Mouse (Mus musculus): Measurements from ENCODE around the gene Sertad2. TPM values are rescaled to one million over a fixed set of nuclear protein-coding genes. Genes with fewer than 3 reads are reported as not detected.
A peak's percentile ranks its signal among the peaks of the same experiment; 100 is the strongest.

Sertad2 gene
- polyA plus RNA-seq, 2 experiments = 11.6 to 22.5 TPM

- no peak overlapping the region for H3K9ac ChIP-seq (replicated peaks)
- no peak overlapping the region for H3K4me2 ChIP-seq (ENCODE audit: low read depth)
- H3K27me3 ChIP-seq (ENCODE audit: control insufficient read depth, insufficient read depth, low read length) = no peaks in the 10 kb centered on the region
- ATAC-seq (ENCODE audit: insufficient read depth) (no peak), DNase-seq (ENCODE audit: low read depth in 3 of 3, low spot score in 3 of 3) (no peak)
- TF ChIP-seq CTCF (IDR thresholded peaks at IDR 0.05; ENCODE audit: low read depth) (no peak), EP300 (IDR thresholded peaks at IDR 0.05; ENCODE audit: low read depth) (no peak)
- no peak overlapping the region for H3K4me3 ChIP-seq (ENCODE audit: insufficient read depth in 1 of 2, low read depth in 2 of 2, low read length in 2 of 2)
- H3K9me3 ChIP-seq (ENCODE audit: control insufficient read depth, low read length) = no peaks in the 10 kb centered on the region
- H3K36me3 ChIP-seq (replicated peaks; ENCODE audit: control insufficient read depth, insufficient read depth, low read depth) = no peaks in the 10 kb centered on the region
- H3K4me1 ChIP-seq (replicated peaks; ENCODE audit: control insufficient read depth in 2 of 2, insufficient read depth in 2 of 2, low read length in 1 of 2) = peaks cover 20 to 22% of the 10 kb centered on the region in 2 experiments
- 44% methylated on average over 5 of the region's 5 CpGs for WGBS (ENCODE audit: insufficient replicate concordance)
- H3K27ac ChIP-seq = no peak overlapping the region
Measured at GRCm38 (mm10) chr11:20629700-20630099, 86.6 kb downstream of the Sertad2 start.

- Histone ChIP-seq H3K36me3 (replicated peaks; ENCODE audit: control insufficient read depth, insufficient read depth, low read depth) (no peaks in the 10 kb centered on the region), H3K4me1 (replicated peaks; ENCODE audit: control insufficient read depth in 2 of 2, insufficient read depth in 2 of 2, low read length in 1 of 2) (peaks cover 31 to 36% of the 10 kb centered on the region in 2 experiments), H3K4me2 (ENCODE audit: low read depth) (peak overlapping the region; percentile 84), H3K9me3 (ENCODE audit: control insufficient read depth, low read length) (no peaks in the 10 kb centered on the region), H3K27me3 (ENCODE audit: control insufficient read depth, insufficient read depth, low read length) (no peaks in the 10 kb centered on the region), H3K27ac (peak overlapping the region; percentile 96), H3K9ac (replicated peaks) (peak overlapping the region; percentile 74), H3K4me3 (ENCODE audit: insufficient read depth in 1 of 2, low read depth in 2 of 2, low read length in 2 of 2) (peak overlapping the region; percentile 77 to 80)
- WGBS (ENCODE audit: insufficient replicate concordance) = 1% methylated on average over 35 of the region's 36 CpGs
- DNase-seq (ENCODE audit: low read depth in 3 of 3, low spot score in 3 of 3) = peak; percentile 91 to 92 (median 91)
- TF ChIP-seq CTCF (IDR thresholded peaks at IDR 0.05; ENCODE audit: low read depth) = no peak
- no peak for TF ChIP-seq EP300 (IDR thresholded peaks at IDR 0.05; ENCODE audit: low read depth)
- peak; percentile 81 for ATAC-seq (ENCODE audit: insufficient read depth)
Measured at GRCm38 (mm10) chr11:20631026-20631940, 88.2 kb downstream of the Sertad2 start.

- peak; percentile 82 for ATAC-seq (ENCODE audit: insufficient read depth)
- peak; percentile 47 to 58 (median 49) for DNase-seq (ENCODE audit: low read depth in 3 of 3, low spot score in 3 of 3)
- Histone ChIP-seq H3K36me3 (replicated peaks; ENCODE audit: control insufficient read depth, insufficient read depth, low read depth) (no peaks in the 10 kb centered on the region), H3K4me3 (ENCODE audit: insufficient read depth in 1 of 2, low read depth in 2 of 2, low read length in 2 of 2) (peak overlapping the region; percentile 80 to 98), H3K4me2 (ENCODE audit: low read depth) (peak overlapping the region; percentile 81), H3K9ac (replicated peaks) (peak overlapping the region; percentile 95), H3K27ac (peak overlapping the region; percentile 93), H3K27me3 (ENCODE audit: control insufficient read depth, insufficient read depth, low read length) (no peaks in the 10 kb centered on the region), H3K4me1 (replicated peaks; ENCODE audit: control insufficient read depth in 2 of 2, insufficient read depth in 2 of 2, low read length in 1 of 2) (peaks cover 37 to 44% of the 10 kb centered on the region in 2 experiments), H3K9me3 (ENCODE audit: control insufficient read depth, low read length) (no peaks in the 10 kb centered on the region)
- under 1% methylated on average over 57 of the region's 67 CpGs for WGBS (ENCODE audit: insufficient replicate concordance)
- TF ChIP-seq EP300 (IDR thresholded peaks at IDR 0.05; ENCODE audit: low read depth) (no peak; the same call in 1 of the 2 replicates), CTCF (IDR thresholded peaks at IDR 0.05; ENCODE audit: low read depth) (no peak)
Measured at GRCm38 (mm10) chr11:20631941-20632618, 89.0 kb downstream of the Sertad2 start.

- peak overlapping the region; percentile 81 for H3K4me2 ChIP-seq (ENCODE audit: low read depth)
- peak overlapping the region; percentile 95 for H3K9ac ChIP-seq (replicated peaks)
- no peaks in the 10 kb centered on the region for H3K36me3 ChIP-seq (replicated peaks; ENCODE audit: control insufficient read depth, insufficient read depth, low read depth)
- H3K4me1 ChIP-seq (replicated peaks; ENCODE audit: control insufficient read depth in 2 of 2, insufficient read depth in 2 of 2, low read length in 1 of 2) = peaks cover 42 to 48% of the 10 kb centered on the region in 2 experiments
- TF ChIP-seq EP300 (IDR thresholded peaks at IDR 0.05; ENCODE audit: low read depth) (peak; percentile 9; the same call in 1 of the 2 replicates), CTCF (IDR thresholded peaks at IDR 0.05; ENCODE audit: low read depth) (no peak)
- H3K27ac ChIP-seq = peak overlapping the region; percentile 93
- no peaks in the 10 kb centered on the region for H3K9me3 ChIP-seq (ENCODE audit: control insufficient read depth, low read length)
- ATAC-seq (ENCODE audit: insufficient read depth) = peak; percentile 38; the same call in 1 of the 2 replicates
- DNase-seq (ENCODE audit: low read depth in 3 of 3, low spot score in 3 of 3) = peak; percentile 54 to 67 (median 63)
- peak overlapping the region; percentile 80 to 98 for H3K4me3 ChIP-seq (ENCODE audit: insufficient read depth in 1 of 2, low read depth in 2 of 2, low read length in 2 of 2)
- WGBS (ENCODE audit: insufficient replicate concordance) = under 1% methylated on average over 13 of the region's 13 CpGs
- no peaks in the 10 kb centered on the region for H3K27me3 ChIP-seq (ENCODE audit: control insufficient read depth, insufficient read depth, low read length)
Measured at GRCm38 (mm10) chr11:20632619-20632965, 89.5 kb downstream of the Sertad2 start.

GRCm38 (mm10) chr11:20634543-20634942 is 91.5 kb downstream of the Sertad2 start:
- Histone ChIP-seq H3K9ac (replicated peaks) (peak overlapping the region; percentile 61), H3K4me3 (ENCODE audit: insufficient read depth in 1 of 2, low read depth in 2 of 2, low read length in 2 of 2) (peak overlapping the region; percentile 31 to 80; a peak in 3 of 4 replicates)
- TF ChIP-seq CTCF (IDR thresholded peaks at IDR 0.05; ENCODE audit: low read depth) (no peak), EP300 (IDR thresholded peaks at IDR 0.05; ENCODE audit: low read depth) (no peak)

More at GRCm38 (mm10) chr11:20634543-20634942, 91.5 kb downstream of the Sertad2 start:
- no peaks in the 10 kb centered on the region for H3K9me3 ChIP-seq (ENCODE audit: control insufficient read depth, low read length)
- peak overlapping the region; percentile 81 for H3K4me2 ChIP-seq (ENCODE audit: low read depth)
- H3K27me3 ChIP-seq (ENCODE audit: control insufficient read depth, insufficient read depth, low read length) = no peaks in the 10 kb centered on the region
- peaks cover 49 to 52% of the 10 kb centered on the region in 2 experiments for H3K4me1 ChIP-seq (replicated peaks; ENCODE audit: control insufficient read depth in 2 of 2, insufficient read depth in 2 of 2, low read length in 1 of 2)
- ATAC-seq (ENCODE audit: insufficient read depth) (no peak), DNase-seq (ENCODE audit: low read depth in 3 of 3, low spot score in 3 of 3) (no peak)
- peak overlapping the region; percentile 76 for H3K27ac ChIP-seq
- WGBS (ENCODE audit: insufficient replicate concordance) = 33% methylated on average over 1 of the region's 1 CpGs
- H3K36me3 ChIP-seq (replicated peaks; ENCODE audit: control insufficient read depth, insufficient read depth, low read depth) = no peaks in the 10 kb centered on the region
